Mouse (Mus musculus) CD4-positive, CD25-positive, alpha-beta regulatory T cell, adult 4 months (primary cell): ENCODE results near the gene Sh3tc1. TPM values are rescaled to one million over a fixed set of nuclear protein-coding genes. Genes with fewer than 3 reads are reported as not detected.

Source experiments
- ATAC-seq: one replicate; pipeline ENCODE4 v1.8.0; 2017
- polyA plus RNA-seq, 2 experiments: library from polyadenylated mRNA; unstranded; fragments of 100-300 nt; shearing (Covaris generic); gene quantifications; one replicate each; pipeline ENCODE4 v1.2.1; 2017

Gene Sh3tc1
- polyA plus RNA-seq, 2 experiments from 2014 or later, result 2.6 to 4.4 TPM

- ATAC-seq, result no peak
These were observed 11.2 kb upstream of the Sh3tc1 start for GRCm38 (mm10) chr5:35751016-35751415.

GRCm38 (mm10) chr5:35750026-35750425, 10.2 kb upstream of the Sh3tc1 start:
- ATAC-seq, result no peak

- ATAC-seq, result no peak
These were observed 9.6 kb upstream of the Sh3tc1 start for GRCm38 (mm10) chr5:35749416-35749815.

- ATAC-seq, result peak; percentile 66
These were observed 7.1 kb upstream of the Sh3tc1 start for GRCm38 (mm10) chr5:35746910-35747309.

- no peak for ATAC-seq
These were observed 5.6 kb upstream of the Sh3tc1 start for GRCm38 (mm10) chr5:35745406-35745805.

- ATAC-seq, result no peak
These were observed 4.4 kb upstream of the Sh3tc1 start for GRCm38 (mm10) chr5:35743990-35744722.

GRCm38 (mm10) chr5:35743238-35743951, 3.6 kb upstream of the Sh3tc1 start:
- ATAC-seq, result no peak

GRCm38 (mm10) chr5:35741225-35741820, 1.5 kb upstream of the Sh3tc1 start:
- no peak for ATAC-seq

GRCm38 (mm10) chr5:35740716-35741115, 929 bp upstream of the Sh3tc1 start:
- ATAC-seq, result no peak

- ATAC-seq, result no peak
These were observed 782 bp downstream of the Sh3tc1 start for GRCm38 (mm10) chr5:35739005-35739404.

GRCm38 (mm10) chr5:35737231-35737901, 2.4 kb downstream of the Sh3tc1 start:
- no peak for ATAC-seq

GRCm38 (mm10) chr5:35733523-35733922, 6.3 kb downstream of the Sh3tc1 start:
- no peak for ATAC-seq

- no peak for ATAC-seq
These were observed 8.8 kb downstream of the Sh3tc1 start for GRCm38 (mm10) chr5:35731006-35731405.

- no peak for ATAC-seq
These were observed 9.2 kb downstream of the Sh3tc1 start for GRCm38 (mm10) chr5:35730552-35730951.

- peak; percentile 53 for ATAC-seq
These were observed 9.9 kb downstream of the Sh3tc1 start for GRCm38 (mm10) chr5:35729844-35730243.

GRCm38 (mm10) chr5:35728957-35729460, 10.8 kb downstream of the Sh3tc1 start:
- peak; percentile 91 for ATAC-seq

- no peak for ATAC-seq
These were observed 11.3 kb downstream of the Sh3tc1 start for GRCm38 (mm10) chr5:35728344-35728956.

GRCm38 (mm10) chr5:35727447-35727846, 12.3 kb downstream of the Sh3tc1 start:
- no peak for ATAC-seq

GRCm38 (mm10) chr5:35725840-35726239, 13.9 kb downstream of the Sh3tc1 start:
- no peak for ATAC-seq

- ATAC-seq, result no peak
These were observed 15.9 kb downstream of the Sh3tc1 start for GRCm38 (mm10) chr5:35723900-35724299.

- ATAC-seq, result no peak
These were observed 17.1 kb downstream of the Sh3tc1 start for GRCm38 (mm10) chr5:35722654-35723053.

- ATAC-seq, result no peak
These were observed 17.9 kb downstream of the Sh3tc1 start for GRCm38 (mm10) chr5:35721933-35722332.
